Mouse (Mus musculus) heart, embryonic 16.5 days (tissue): ENCODE results near the gene Ccdc88a. TPM values are rescaled to one million over a fixed set of nuclear protein-coding genes. Genes with fewer than 3 reads are reported as not detected.

Experiments used
- ATAC-seq: fragments of 200-750 bp; cut with Nextera tagmentation; replicated peaks from 2 replicates; pipeline ENCODE4 v1.8.0; 2017; ENCODE audit warnings: moderate number of reproducible peaks; ENCODE audit not compliant: insufficient read depth, low FRiP score; ENCODE audit errors: extremely low read depth
- H3K27ac ChIP-seq: fragments of 300-500 bp; sonication (generic); 2 replicates; pipeline ENCODE4 v1.5.1; 2014; ENCODE audit warnings: mild to moderate bottlenecking, low read length, control low read depth, moderate library complexity
- H3K27me3 ChIP-seq: fragments of 300-500 bp; sonication (generic); 2 replicates; pipeline ENCODE4 v1.6.1; 2014; ENCODE audit warnings: low read length, mixed read lengths; ENCODE audit not compliant: control insufficient read depth, insufficient read depth
- H3K36me3 ChIP-seq: fragments of 300-500 bp; sonication (generic); 2 replicates; pipeline ENCODE4 v1.6.1; 2014; ENCODE audit not compliant: control insufficient read depth, insufficient read depth
- H3K4me1 ChIP-seq: fragments of 300-500 bp; sonication (generic); 2 replicates; pipeline ENCODE4 v1.6.1; 2014; ENCODE audit warnings: low read length, mixed read lengths; ENCODE audit not compliant: control insufficient read depth, insufficient read depth
- H3K4me2 ChIP-seq: fragments of 300-500 bp; sonication (generic); 2 replicates; pipeline ENCODE4 v1.6.1; 2014; ENCODE audit warnings: low read depth, mild to moderate bottlenecking, control low read depth, low read length
- H3K4me3 ChIP-seq: fragments of 300-500 bp; sonication (generic); 2 replicates; pipeline ENCODE4 v1.5.1; 2014; ENCODE audit warnings: mild to moderate bottlenecking, control low read depth, low read length
- H3K9ac ChIP-seq: fragments of 300-500 bp; sonication (generic); 2 replicates; pipeline ENCODE4 v1.6.1; 2014; ENCODE audit warnings: low read length, control low read depth
- H3K9me3 ChIP-seq: fragments of 300-500 bp; sonication (generic); replicated peaks from 2 replicates; pipeline ENCODE4 v1.6.1; 2016; ENCODE audit warnings: low read length; ENCODE audit not compliant: control insufficient read depth
- WGBS: fragments of 180-500 bp; shearing (Covaris S2); extraction: QIAGEN DNeasy Blood & Tissue Kit; methylation state at CpG from one replicate; pipeline ENCODE4 v1.1.7; 2014; 5-methylcytosine and 5-hydroxymethylcytosine counted together
- polyA plus RNA-seq: library from polyadenylated mRNA; unstranded; fragments of >200 nt; fragmentation: Nextera tagmentation; extraction: Ambion mirVana; gene quantifications from 2 replicates; pipeline ENCODE4 v1.2.1, GENCODE M21; 2015

The Ccdc88a gene
- polyA plus RNA-seq, 1 experiment from 2014 or later: 18.4 TPM

DNA sequence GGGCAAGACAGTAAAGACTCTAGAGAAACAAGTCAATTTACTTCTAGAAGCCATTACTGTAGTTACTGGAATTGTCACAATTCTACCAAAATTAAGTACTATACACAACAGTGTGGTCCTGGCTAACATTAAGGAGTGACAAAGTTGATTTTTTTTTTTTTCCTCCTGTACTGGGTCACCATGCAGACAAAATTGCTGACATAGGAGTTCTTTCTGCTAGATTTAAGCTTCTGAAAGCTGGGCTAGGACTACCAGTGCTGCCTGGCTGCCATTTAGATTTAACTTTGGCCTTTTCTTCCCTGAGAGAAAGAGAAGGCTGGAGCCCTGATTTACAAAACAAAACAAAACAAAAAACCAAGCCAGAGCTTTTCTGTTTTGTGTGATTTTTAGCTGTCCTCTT, 32.8 kb downstream of the Ccdc88a start:
- H3K36me3 ChIP-seq: no peaks in the 10 kb centered on the region
- ATAC-seq: no peak
- H3K27ac ChIP-seq: no peak overlapping the region
- no peak overlapping the region for H3K4me3 ChIP-seq
- no peaks in the 10 kb centered on the region for H3K9me3 ChIP-seq
- no peak overlapping the region for H3K4me2 ChIP-seq
- no peaks in the 10 kb centered on the region for H3K27me3 ChIP-seq
- no peaks in the 10 kb centered on the region for H3K4me1 ChIP-seq
- no peak overlapping the region for H3K9ac ChIP-seq

DNA sequence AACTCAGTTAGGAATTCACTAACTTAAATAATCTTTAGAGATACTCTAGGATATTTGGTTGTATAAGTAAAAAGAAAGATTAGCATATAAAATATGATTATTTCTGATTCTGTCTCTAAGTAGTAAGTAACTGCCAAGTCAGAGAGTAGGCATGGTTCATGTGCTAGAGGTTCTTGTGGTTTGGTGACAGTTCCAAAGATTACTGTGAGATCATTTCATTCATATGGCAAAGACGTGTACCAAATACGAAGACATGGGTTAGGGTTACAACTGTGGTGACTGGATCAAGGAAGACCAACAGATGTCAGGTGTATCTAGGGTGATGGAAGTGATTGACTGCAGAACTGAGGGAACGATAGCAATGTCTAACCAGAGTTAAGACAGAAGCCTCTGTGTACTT, 50.0 kb downstream of the Ccdc88a start:
- 89% methylated on average over 3 of the region's 3 CpGs for WGBS
- H3K9me3 ChIP-seq: no peaks in the 10 kb centered on the region
- no peak overlapping the region for H3K27ac ChIP-seq
- no peak overlapping the region for H3K4me2 ChIP-seq
- no peak overlapping the region for H3K4me3 ChIP-seq
- H3K9ac ChIP-seq: no peak overlapping the region
- 0 out of 2 replicates have a peak, but pooled peaks cover 4% of the 10 kb centered on the region for H3K36me3 ChIP-seq
- no peaks in the 10 kb centered on the region for H3K27me3 ChIP-seq
- no peak for ATAC-seq
- H3K4me1 ChIP-seq: no peaks in the 10 kb centered on the region

DNA sequence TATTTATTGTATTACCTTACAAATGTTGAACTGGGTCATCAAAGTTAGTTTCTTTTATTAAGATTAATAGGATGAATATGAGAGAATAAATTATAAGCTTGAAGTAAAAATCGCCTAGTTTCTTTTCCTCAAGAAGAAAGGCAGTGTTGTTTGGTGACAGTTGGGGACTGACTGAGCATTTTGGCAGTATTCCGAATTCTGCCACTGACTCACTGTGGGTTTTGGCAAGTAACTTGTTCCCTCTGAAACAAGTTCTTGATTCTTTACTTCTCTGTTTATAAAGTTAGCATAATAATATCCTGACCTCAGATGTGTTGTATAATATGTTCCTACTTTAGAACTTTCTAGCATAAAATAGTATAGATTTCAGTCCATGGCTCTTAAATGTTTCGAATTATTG, 55.3 kb downstream of the Ccdc88a start:
- 80% methylated on average over 3 of the region's 3 CpGs for WGBS
- Histone ChIP-seq H3K4me2 (no peak overlapping the region), H3K9ac (no peak overlapping the region), H3K4me3 (no peak overlapping the region), H3K4me1 (no peaks in the 10 kb centered on the region), H3K27ac (no peak overlapping the region), H3K27me3 (no peaks in the 10 kb centered on the region), H3K36me3 (peaks cover 12% of the 10 kb centered on the region; the same call in 1 of the 2 replicates), H3K9me3 (no peaks in the 10 kb centered on the region)
- no peak for ATAC-seq

DNA sequence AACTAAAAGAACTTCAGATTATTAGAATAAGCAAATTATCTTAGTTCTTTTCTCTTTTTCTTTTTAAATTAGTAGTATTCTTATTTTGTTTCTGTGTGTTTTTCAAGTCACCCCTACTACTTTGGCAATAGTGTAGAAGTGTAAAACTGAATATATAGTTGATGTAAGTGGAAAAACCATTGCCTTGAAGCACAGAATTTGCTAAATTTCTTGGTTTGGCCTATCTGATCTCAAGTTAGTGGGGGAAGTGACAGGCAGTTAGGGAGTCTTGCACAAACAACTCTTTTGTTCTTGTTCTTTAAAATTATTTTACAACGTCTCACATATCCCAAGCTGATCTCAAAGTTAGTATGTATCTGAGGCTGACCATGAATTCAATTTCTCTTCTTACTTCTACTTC, 57.6 kb downstream of the Ccdc88a start:
- WGBS: 80% methylated on average over 1 of the region's 1 CpGs
- no peak for ATAC-seq
- no peak overlapping the region for H3K27ac ChIP-seq

DNA sequence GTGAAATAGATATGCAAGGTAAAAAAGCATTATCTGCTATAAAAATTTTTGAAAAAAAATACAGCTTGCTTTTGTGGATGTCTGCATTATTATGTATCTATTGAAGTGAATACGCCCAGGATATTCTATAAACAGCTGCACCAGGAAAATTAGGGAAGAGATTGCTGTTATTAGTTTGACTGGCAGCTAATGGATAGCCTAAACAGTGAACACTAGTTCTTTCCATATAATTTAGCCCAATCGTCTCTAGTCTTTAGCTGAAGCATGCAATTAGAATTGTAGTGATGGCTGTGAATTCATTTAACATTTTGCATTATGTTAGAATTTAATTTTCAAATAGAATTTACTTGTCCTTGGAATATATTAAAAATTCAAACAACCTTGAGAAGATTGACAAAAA, 75.3 kb downstream of the Ccdc88a start:
- Histone ChIP-seq H3K4me3 (no peak overlapping the region), H3K9ac (no peak overlapping the region), H3K36me3 (no peaks in the 10 kb centered on the region), H3K27ac (no peak overlapping the region), H3K4me2 (no peak overlapping the region), H3K27me3 (no peaks in the 10 kb centered on the region), H3K9me3 (no peaks in the 10 kb centered on the region), H3K4me1 (no peaks in the 10 kb centered on the region)
- 90% methylated on average over 2 of the region's 2 CpGs for WGBS
- no peak for ATAC-seq

More for the DNA sequence above, 57.6 kb downstream of the Ccdc88a start:
- Histone ChIP-seq H3K27me3 (no peaks in the 10 kb centered on the region), H3K4me1 (no peaks in the 10 kb centered on the region), H3K9ac (no peak overlapping the region), H3K4me2 (no peak overlapping the region), H3K9me3 (no peaks in the 10 kb centered on the region), H3K36me3 (peaks cover 8% of the 10 kb centered on the region; the same call in 1 of the 2 replicates), H3K4me3 (no peak overlapping the region)

DNA sequence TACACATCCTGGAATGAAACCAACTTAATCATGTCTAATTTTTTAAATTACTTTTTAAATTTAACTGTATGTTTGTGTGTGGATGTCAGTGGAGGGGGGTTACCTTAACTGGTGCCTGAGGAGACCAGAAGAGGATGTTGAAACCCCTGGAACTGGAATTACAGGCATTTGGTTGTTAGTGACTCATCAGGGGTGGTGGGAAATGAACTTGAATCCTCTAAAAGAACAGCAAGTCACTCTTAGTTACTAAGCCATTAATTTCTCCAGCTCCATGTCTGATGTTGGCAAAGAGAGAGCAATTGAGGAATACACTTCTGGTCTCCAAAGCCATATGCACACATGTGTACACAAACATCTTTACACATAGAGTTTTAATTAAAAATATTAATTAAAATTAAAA, 101.2 kb downstream of the Ccdc88a start:
- H3K4me1 ChIP-seq: no peaks in the 10 kb centered on the region
- no peak overlapping the region for H3K27ac ChIP-seq
- no peak overlapping the region for H3K9ac ChIP-seq
- ATAC-seq: no peak
- H3K36me3 ChIP-seq: peaks cover 19% of the 10 kb centered on the region
- H3K9me3 ChIP-seq: no peaks in the 10 kb centered on the region
- H3K4me2 ChIP-seq: no peak overlapping the region
- no peaks in the 10 kb centered on the region for H3K27me3 ChIP-seq
- H3K4me3 ChIP-seq: no peak overlapping the region

DNA sequence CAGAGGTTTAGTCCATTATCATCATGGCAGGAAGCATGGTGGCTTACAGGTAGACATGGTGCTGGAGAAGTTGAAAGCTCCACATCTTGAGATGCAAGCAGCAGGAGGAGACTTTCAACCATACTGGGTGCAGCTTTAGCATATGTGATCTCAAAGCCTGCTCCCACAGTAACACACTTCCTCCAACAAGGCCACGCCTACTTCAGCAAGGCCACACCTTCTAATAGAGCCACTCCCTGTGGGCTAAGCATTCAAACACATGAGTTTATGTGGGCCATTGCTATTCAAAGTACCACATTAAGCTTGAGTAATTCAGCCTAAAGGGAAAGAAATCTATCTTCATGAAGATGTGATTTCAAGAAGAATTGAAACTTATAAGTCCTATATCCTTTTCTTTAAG, 119.7 kb downstream of the Ccdc88a start:
- no peak overlapping the region for H3K9ac ChIP-seq
- no peaks in the 10 kb centered on the region for H3K4me1 ChIP-seq
- peaks cover 12% of the 10 kb centered on the region for H3K36me3 ChIP-seq
- no peak overlapping the region for H3K4me3 ChIP-seq
- H3K27ac ChIP-seq: no peak overlapping the region
- 88% methylated on average over 1 of the region's 1 CpGs for WGBS
- no peaks in the 10 kb centered on the region for H3K27me3 ChIP-seq
- H3K9me3 ChIP-seq: no peaks in the 10 kb centered on the region
- H3K4me2 ChIP-seq: no peak overlapping the region
- ATAC-seq: no peak

DNA sequence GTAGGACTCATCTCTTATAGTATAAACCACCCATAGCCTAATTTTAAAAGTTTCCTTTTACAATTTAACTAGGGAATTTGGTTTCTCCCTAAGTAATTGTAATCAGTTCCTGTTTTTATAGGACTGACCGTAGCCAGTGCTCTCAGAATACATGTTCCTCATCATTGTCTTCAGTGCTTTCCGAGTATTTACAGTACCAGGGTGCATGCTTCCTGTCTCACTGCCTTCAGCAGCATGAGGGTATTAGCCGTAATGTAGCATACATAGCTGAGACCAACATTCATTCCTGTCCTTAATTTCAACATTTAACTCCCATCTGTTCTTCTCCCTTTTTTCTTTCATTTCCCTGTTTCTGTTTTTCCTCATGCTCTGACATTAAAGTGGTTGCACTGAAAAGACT, 123.5 kb downstream of the Ccdc88a start:
- Histone ChIP-seq H3K9me3 (no peaks in the 10 kb centered on the region), H3K9ac (no peak overlapping the region), H3K27me3 (no peaks in the 10 kb centered on the region), H3K4me3 (no peak overlapping the region), H3K4me1 (no peaks in the 10 kb centered on the region), H3K27ac (no peak overlapping the region), H3K4me2 (no peak overlapping the region), H3K36me3 (peaks cover 21% of the 10 kb centered on the region)
- WGBS: 77% methylated on average over 3 of the region's 3 CpGs
- no peak for ATAC-seq

DNA sequence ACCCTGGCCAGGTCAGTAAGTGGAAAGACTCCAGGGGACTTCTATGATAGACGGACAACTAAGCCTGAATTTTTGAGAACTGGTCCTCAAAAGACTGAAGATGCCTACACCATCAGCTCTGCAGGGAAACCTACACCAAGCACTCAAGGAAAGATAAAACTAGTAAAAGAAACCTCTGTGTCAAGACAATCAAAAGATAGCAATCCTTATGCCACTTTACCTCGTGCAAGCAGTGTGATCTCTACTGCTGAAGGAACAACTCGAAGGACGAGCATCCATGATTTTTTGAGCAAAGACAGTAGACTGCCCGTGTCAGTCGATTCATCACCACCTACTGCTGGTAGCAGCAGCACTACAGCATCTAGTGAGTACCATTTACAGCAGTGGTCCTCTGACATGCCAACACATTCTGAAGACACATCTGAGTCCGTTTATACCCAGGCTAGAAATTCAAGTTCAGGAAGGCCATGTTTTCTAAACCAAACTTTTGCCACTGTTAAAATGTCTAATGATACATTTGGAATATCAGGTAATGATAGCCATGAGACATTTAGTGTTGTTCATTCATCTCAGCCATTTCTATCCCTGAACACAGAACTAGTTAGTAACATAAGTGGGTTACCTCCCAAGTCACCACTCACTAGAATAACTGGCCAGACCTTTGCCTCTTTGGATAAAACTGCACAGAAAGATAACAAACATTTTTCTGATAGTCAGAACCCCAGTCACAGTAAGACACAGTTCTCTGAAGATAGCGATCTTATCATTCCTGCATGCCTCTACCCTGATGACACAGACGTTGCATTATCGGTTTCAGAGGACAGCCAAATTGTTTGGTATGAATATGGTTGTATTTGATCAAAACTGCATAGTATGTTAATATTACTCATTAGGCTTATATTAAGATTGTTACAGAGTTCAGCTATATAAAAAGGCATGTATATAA, 130.8 kb downstream of the Ccdc88a start:
- Histone ChIP-seq H3K36me3 (peaks cover 27% of the 10 kb centered on the region), H3K4me3 (no peak overlapping the region), H3K27ac (no peak overlapping the region), H3K4me2 (no peak overlapping the region), H3K27me3 (no peaks in the 10 kb centered on the region), H3K4me1 (no peaks in the 10 kb centered on the region), H3K9me3 (no peaks in the 10 kb centered on the region), H3K9ac (no peak overlapping the region)
- 81% methylated on average over 10 of the region's 10 CpGs for WGBS
- no peak for ATAC-seq
